Mouse (Mus musculus) adrenal gland, adult 8-10 months (tissue): ENCODE data around the gene Crocc. TPM values are rescaled to one million over a fixed set of nuclear protein-coding genes. Genes with fewer than 3 reads are reported as not detected.

Experiments used
- DNase-seq: peaks from one replicate; pipeline ENCODE4 v3.0.0; 2022
- total RNA-seq, 4 experiments: library from RNA; stranded (reverse); gene quantifications; 2 replicates each; pipeline ENCODE4 v1.2.4; 2022

The Crocc gene
- total RNA-seq, 4 experiments from 2014 or later: 8.4 to 22.2 (median 13.2) TPM

- no peak for DNase-seq
Observed at GRCm38 (mm10) chr4:141020220-141020619, 40.1 kb downstream of the Crocc start.

GRCm38 (mm10) chr4:141017657-141018436, 42.5 kb downstream of the Crocc start:
- DNase-seq: no peak

DNA sequence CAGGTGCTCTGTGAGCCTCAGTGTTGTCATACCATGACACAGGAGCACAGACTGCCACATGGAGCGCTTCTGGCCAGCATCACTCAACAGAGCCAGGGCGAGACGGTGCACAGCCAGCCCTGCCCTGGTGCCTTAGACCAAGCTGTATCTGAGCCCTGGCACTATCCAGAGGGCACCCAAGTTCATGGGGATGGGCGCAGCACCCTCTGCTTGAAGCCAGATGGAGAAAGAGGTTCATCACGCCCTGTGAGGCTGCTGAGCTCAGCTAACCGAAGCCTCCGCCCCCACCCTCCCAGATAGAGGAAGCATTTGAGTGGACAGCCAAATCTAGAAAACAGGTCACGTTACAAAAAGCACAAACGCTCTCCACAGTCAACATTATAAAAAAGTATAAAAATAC, 44.0 kb downstream of the Crocc start:
- DNase-seq: no peak

DNA sequence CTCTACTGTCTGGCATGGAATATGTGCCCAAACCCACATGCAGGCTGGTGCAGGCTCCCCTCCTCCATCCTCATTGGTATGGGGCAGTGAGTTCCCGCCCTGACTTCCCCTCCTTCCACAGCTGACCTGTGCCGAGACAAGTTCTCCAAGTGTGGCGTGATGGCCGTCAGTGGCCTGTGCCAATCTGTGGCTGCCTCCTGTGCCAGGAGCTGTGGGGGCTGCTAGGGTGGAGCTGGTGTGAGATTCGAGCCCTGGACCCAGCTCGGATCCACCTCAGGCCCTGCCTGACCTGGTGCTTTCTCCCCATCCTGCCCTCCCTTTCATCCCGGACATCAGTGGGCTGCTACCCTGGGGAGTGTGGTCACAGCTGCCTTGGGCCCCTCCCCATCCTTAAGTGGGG, 45.0 kb downstream of the Crocc start:
- DNase-seq: no peak

GRCm38 (mm10) chr4:141014856-141015255, 45.5 kb downstream of the Crocc start:
- DNase-seq: no peak

GRCm38 (mm10) chr4:141014114-141014513, 46.2 kb downstream of the Crocc start:
- no peak for DNase-seq

DNA sequence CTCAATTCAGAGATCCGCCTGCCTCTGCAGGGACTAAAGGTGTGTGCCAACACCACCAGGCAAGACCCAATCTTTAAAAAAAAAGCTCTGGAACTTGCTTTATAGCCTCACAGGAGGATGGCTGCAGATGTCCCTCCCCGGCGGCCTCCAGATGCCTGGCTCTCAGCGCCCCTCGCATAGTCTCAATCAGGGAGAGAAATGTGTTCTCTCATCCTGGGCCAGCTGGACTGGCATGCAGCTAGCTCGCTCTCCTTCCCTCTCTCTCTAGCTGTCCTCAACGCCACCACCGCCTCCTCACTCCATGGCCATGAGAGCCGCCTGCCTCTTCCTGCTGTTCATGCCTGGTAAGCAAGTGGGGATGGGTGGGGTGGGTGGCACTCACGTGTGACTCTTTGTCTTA, 47.8 kb downstream of the Crocc start:
- no peak for DNase-seq

GRCm38 (mm10) chr4:141011556-141012328, 48.6 kb downstream of the Crocc start:
- no peak for DNase-seq

- no peak for DNase-seq
Observed at GRCm38 (mm10) chr4:141010941-141011429, 49.4 kb downstream of the Crocc start.

- no peak for DNase-seq
Observed at GRCm38 (mm10) chr4:141010526-141010925, 49.8 kb downstream of the Crocc start.

DNA sequence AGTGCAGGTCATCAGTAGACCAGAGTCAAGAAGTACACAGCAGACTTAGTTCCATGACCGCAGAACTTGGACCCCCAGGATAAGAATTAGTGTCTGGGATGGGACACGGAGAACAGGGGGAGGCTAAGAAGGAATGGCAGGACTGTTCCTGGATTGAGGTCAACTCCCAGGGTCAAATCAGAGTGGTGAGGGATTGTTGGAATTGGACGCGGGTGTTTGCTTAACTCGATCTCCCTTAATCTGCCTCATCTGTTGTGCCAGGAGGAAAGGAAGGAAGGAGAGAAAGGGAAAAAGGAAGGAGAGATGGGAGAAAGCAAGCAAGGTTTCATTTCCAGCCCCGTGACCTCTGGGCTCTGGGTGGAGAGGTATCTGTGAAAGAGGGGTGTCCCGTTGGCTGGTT, 50.2 kb downstream of the Crocc start, which contains the start of gene Mfap2:
Gene Mfap2, plus strand, starts transcription at position 301 of the 400 bp plus-strand sequence.
- no peak for DNase-seq

DNA sequence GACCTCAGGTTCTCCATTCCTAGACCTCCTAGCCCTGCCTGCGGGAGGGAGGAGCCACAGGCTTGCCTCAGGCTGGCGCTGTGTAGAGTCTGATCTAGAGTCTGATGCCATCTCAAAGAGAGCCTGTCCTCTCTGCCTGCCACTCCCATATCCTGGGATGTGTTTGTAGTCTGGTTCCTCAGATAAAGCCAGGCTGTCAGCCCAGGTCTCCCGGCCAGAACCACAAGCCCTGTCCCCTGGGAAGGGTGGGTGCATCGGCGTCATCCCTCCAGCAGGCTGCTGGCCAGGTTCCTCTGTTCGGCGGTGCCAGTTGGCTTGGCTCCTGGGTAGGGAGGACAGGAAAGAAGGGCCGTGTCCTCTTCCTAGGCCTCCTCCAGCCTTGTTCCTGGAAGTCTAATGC, 52.3 kb downstream of the Crocc start:
- peak; percentile 47 for DNase-seq

- peak; percentile 50 for DNase-seq
Observed at GRCm38 (mm10) chr4:141005983-141006382, 54.4 kb downstream of the Crocc start.

GRCm38 (mm10) chr4:140996812-140997211, 63.5 kb downstream of the Crocc start:
- DNase-seq: no peak

- no peak for DNase-seq
Observed at GRCm38 (mm10) chr4:140995811-140996210, 64.5 kb downstream of the Crocc start.

- DNase-seq: no peak
Observed at GRCm38 (mm10) chr4:140993846-140994245, 66.5 kb downstream of the Crocc start.

- DNase-seq: no peak
Observed at GRCm38 (mm10) chr4:140992215-140992614, 68.1 kb downstream of the Crocc start.

DNA sequence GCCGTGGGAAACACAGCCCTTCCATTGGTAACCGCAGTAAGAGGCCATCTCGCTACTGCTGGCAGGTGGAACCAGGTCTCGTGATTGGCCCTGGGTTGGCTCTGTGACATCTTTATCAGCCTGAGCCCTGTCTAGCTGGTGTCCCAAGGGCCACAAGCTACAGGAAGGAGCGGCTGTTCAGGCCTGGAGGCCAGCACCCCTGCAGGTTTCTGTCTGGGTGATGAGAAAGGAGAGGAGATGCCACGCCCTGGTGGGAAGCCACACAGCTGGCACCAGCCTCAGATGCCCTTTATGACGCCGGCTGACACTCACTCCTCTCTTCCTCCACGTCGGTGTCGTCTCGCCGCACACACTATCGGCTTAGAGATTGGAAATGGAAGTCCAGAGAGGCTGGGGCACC, 70.9 kb downstream of the Crocc start:
- DNase-seq: no peak

- no peak for DNase-seq
Observed at GRCm38 (mm10) chr4:140988706-140989290, 71.6 kb downstream of the Crocc start.

DNA sequence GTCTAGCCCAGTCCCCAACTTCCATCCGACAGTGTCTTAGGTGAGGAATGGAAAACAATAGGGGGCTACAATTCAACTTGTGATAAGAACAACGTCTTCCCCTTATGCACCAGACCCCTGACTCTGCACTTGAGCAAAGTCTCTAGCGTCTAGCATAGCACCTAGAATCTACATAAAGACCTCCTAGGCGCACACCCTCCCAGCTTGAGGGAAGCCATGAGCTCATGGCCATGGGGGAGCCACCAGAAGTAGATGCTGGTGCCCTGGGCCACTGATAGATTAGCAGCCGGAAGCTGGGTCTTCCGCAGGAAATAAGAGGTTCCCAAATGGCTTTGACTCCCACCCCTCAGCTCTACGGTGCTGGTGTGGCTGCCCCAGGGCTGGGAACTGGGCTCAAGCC, 72.9 kb downstream of the Crocc start:
- no peak for DNase-seq

GRCm38 (mm10) chr4:140986711-140987395, 73.5 kb downstream of the Crocc start, which contains the start of gene Atp13a2:
TSS of gene Atp13a2 (plus strand) at chr4:140986873.
- DNase-seq: peak; percentile 84

- no peak for DNase-seq
Observed at GRCm38 (mm10) chr4:140986024-140986710, 74.2 kb downstream of the Crocc start.
